Mouse (Mus musculus): Measurements from ENCODE around the gene Dis3. TPM values are rescaled to one million over a fixed set of nuclear protein-coding genes. Genes with fewer than 3 reads are reported as not detected.
A peak's percentile ranks its signal among the peaks of the same experiment; 100 is the strongest.

Dis3 gene
- polyA plus RNA-seq, 1 experiment from 2014 or later: 20.2 TPM

DNA sequence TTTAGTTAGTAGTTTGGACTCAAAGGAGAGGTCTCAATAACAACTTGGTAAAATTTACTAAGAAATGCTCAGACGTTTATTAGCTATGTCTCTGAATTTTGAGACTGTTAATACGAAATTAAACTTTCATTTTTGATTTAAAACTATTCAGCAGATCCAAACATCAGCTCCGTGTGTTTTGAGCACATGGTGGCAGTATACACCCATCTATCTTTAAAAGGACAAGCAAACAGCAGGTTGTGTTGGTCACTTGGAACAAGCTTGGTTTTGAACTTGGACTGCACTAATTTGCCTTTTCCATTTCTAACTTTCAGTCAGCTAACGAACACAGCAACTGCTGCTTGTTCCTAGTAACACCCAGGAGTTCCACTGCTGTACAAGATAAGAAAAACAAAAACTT, 18.0 kb upstream of the Dis3 start:
- H3K4me1 ChIP-seq (replicated peaks; ENCODE audit: insufficient read depth, low read length): no peaks in the 10 kb centered on the region
- H3K4me2 ChIP-seq (ENCODE audit: low read length): no peak overlapping the region
- TF ChIP-seq CTCF (IDR thresholded peaks at IDR 0.05; ENCODE audit: low read depth): peak; percentile 37; the same call in 1 of the 2 replicates
- H3K9me3 ChIP-seq (replicated peaks; ENCODE audit: low read length): no peaks in the 10 kb centered on the region
- ATAC-seq (replicated peaks; ENCODE audit: low FRiP score, low read depth): no peak
- H3K36me3 ChIP-seq (ENCODE audit: insufficient read depth, low read length): peaks cover 21% of the 10 kb centered on the region
- DNase-seq (ENCODE audit: low spot score): no peak
- WGBS: 80% methylated on average over 4 of the region's 4 CpGs
- no peak overlapping the region for H3K4me3 ChIP-seq (replicated peaks; ENCODE audit: low read depth, low read length)
- no peak overlapping the region for H3K27ac ChIP-seq
- H3K27me3 ChIP-seq (ENCODE audit: insufficient read depth, low read length): no peaks in the 10 kb centered on the region
- no peak overlapping the region for H3K9ac ChIP-seq (ENCODE audit: low read depth, low read length)

GRCm38 (mm10) chr14:99108762-99109161, 9.2 kb upstream of the Dis3 start:
- H3K27me3 ChIP-seq (ENCODE audit: insufficient read depth, low read length): no peaks in the 10 kb centered on the region
- peaks cover 29% of the 10 kb centered on the region for H3K36me3 ChIP-seq (ENCODE audit: insufficient read depth, low read length)
- DNase-seq (ENCODE audit: low spot score): no peak
- WGBS: 85% methylated on average over 6 of the region's 6 CpGs
- H3K9me3 ChIP-seq (replicated peaks; ENCODE audit: low read length): no peaks in the 10 kb centered on the region
- H3K4me1 ChIP-seq (replicated peaks; ENCODE audit: insufficient read depth, low read length): no peaks in the 10 kb centered on the region
- H3K27ac ChIP-seq: no peak overlapping the region
- no peak overlapping the region for H3K9ac ChIP-seq (ENCODE audit: low read depth, low read length)
- ATAC-seq (replicated peaks; ENCODE audit: low FRiP score, low read depth): no peak
- no peak overlapping the region for H3K4me3 ChIP-seq (replicated peaks; ENCODE audit: low read depth, low read length)
- no peak for TF ChIP-seq CTCF (IDR thresholded peaks at IDR 0.05; ENCODE audit: low read depth)
- H3K4me2 ChIP-seq (ENCODE audit: low read length): no peak overlapping the region

DNA sequence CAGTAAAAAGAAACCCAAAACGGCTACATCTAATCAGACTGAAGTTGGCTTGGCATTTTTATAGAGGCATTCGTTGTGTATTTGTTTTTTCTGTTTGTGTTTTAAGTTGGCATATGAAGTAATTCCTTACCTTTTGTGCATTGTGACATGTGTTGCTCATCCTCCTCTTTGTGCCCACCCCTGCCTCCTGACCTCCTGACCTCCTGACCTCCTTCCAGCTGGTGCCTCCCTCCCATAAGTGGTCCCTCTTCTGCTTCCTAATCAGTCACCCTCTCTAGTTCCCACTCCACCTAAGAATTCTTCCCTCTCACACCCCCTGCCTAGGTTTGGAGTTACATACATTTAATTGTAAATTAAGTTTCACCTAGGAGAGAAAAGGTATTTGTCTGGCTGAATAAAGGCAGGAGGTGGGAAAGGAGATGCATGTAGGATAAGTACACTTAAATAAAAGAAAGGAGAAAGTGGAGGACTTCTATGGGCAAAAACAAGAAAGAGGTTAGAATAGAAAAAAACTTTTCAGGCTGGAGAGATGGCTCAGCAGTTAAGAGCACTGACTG, 8.1 kb upstream of the Dis3 start:
- peaks cover 32% of the 10 kb centered on the region for H3K36me3 ChIP-seq (ENCODE audit: insufficient read depth, low read length)
- no peak overlapping the region for H3K27ac ChIP-seq
- WGBS: 66% methylated on average over 2 of the region's 2 CpGs
- no peak overlapping the region for H3K4me2 ChIP-seq (ENCODE audit: low read length)
- H3K9me3 ChIP-seq (replicated peaks; ENCODE audit: low read length): no peaks in the 10 kb centered on the region
- DNase-seq (ENCODE audit: low spot score) (no peak), ATAC-seq (replicated peaks; ENCODE audit: low FRiP score, low read depth) (no peak)
- no peak for TF ChIP-seq CTCF (IDR thresholded peaks at IDR 0.05; ENCODE audit: low read depth)
- H3K9ac ChIP-seq (ENCODE audit: low read depth, low read length): no peak overlapping the region
- H3K4me3 ChIP-seq (replicated peaks; ENCODE audit: low read depth, low read length): no peak overlapping the region
- H3K4me1 ChIP-seq (replicated peaks; ENCODE audit: insufficient read depth, low read length): no peaks in the 10 kb centered on the region
- H3K27me3 ChIP-seq (ENCODE audit: insufficient read depth, low read length): no peaks in the 10 kb centered on the region

- Histone ChIP-seq H3K27ac (no peak overlapping the region), H3K4me1 (replicated peaks; ENCODE audit: insufficient read depth, low read length) (no peaks in the 10 kb centered on the region), H3K27me3 (ENCODE audit: insufficient read depth, low read length) (no peaks in the 10 kb centered on the region), H3K36me3 (ENCODE audit: insufficient read depth, low read length) (peaks cover 36% of the 10 kb centered on the region), H3K4me3 (replicated peaks; ENCODE audit: low read depth, low read length) (no peak overlapping the region), H3K4me2 (ENCODE audit: low read length) (no peak overlapping the region), H3K9me3 (replicated peaks; ENCODE audit: low read length) (no peaks in the 10 kb centered on the region), H3K9ac (ENCODE audit: low read depth, low read length) (no peak overlapping the region)
- 88% methylated on average over 2 of the region's 2 CpGs for WGBS
- no peak for TF ChIP-seq CTCF (IDR thresholded peaks at IDR 0.05; ENCODE audit: low read depth)
- DNase-seq (ENCODE audit: low spot score): no peak
- ATAC-seq (replicated peaks; ENCODE audit: low FRiP score, low read depth): no peak
Measured at GRCm38 (mm10) chr14:99106671-99107070, 7.1 kb upstream of the Dis3 start.

DNA sequence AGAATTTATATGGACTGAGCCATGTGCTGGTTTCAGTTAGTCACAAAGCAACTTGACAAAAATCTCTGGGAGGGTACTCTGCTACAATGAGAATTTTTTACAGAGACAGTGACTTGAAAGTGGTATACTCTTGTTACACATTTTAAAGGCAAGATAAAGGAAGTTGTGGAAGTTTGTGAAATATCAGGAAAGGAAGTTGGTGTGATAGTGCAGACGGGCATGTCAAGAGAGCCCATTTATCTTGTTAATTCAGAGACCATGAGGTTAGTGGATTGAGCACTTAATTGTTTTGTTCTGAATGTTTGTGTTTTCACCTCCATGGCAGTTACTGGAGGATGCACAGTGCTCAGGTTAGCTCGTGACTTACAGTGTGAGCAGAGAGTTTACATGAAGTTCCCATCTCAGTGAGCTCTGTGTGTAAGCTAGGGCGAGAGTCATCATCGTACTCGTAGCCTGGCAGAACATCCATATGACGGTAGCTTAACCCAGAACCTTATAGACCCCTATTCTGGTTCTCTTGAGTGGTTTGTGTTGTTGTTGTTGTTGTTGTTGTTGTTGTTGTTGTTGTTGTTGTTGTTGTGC, 5.1 kb upstream of the Dis3 start:
- no peak overlapping the region for H3K27ac ChIP-seq
- DNase-seq (ENCODE audit: low spot score) (no peak), ATAC-seq (replicated peaks; ENCODE audit: low FRiP score, low read depth) (no peak)

GRCm38 (mm10) chr14:99103050-99103449, 3.5 kb upstream of the Dis3 start:
- no peaks in the 10 kb centered on the region for H3K27me3 ChIP-seq (ENCODE audit: insufficient read depth, low read length)
- TF ChIP-seq CTCF (IDR thresholded peaks at IDR 0.05; ENCODE audit: low read depth): no peak
- no peaks in the 10 kb centered on the region for H3K9me3 ChIP-seq (replicated peaks; ENCODE audit: low read length)
- no peak overlapping the region for H3K27ac ChIP-seq
- DNase-seq (ENCODE audit: low spot score): no peak
- 94% methylated on average over 4 of the region's 4 CpGs for WGBS
- no peaks in the 10 kb centered on the region for H3K4me1 ChIP-seq (replicated peaks; ENCODE audit: insufficient read depth, low read length)
- H3K4me2 ChIP-seq (ENCODE audit: low read length): no peak overlapping the region
- no peak overlapping the region for H3K4me3 ChIP-seq (replicated peaks; ENCODE audit: low read depth, low read length)
- H3K36me3 ChIP-seq (ENCODE audit: insufficient read depth, low read length): peaks cover 27% of the 10 kb centered on the region
- H3K9ac ChIP-seq (ENCODE audit: low read depth, low read length): no peak overlapping the region
- no peak for ATAC-seq (replicated peaks; ENCODE audit: low FRiP score, low read depth)

More for the DNA sequence above, 5.1 kb upstream of the Dis3 start:
- Histone ChIP-seq H3K4me3 (replicated peaks; ENCODE audit: low read depth, low read length) (no peak overlapping the region), H3K9me3 (replicated peaks; ENCODE audit: low read length) (no peaks in the 10 kb centered on the region), H3K9ac (ENCODE audit: low read depth, low read length) (no peak overlapping the region), H3K4me2 (ENCODE audit: low read length) (no peak overlapping the region), H3K4me1 (replicated peaks; ENCODE audit: insufficient read depth, low read length) (no peaks in the 10 kb centered on the region), H3K27me3 (ENCODE audit: insufficient read depth, low read length) (no peaks in the 10 kb centered on the region), H3K36me3 (ENCODE audit: insufficient read depth, low read length) (peaks cover 34% of the 10 kb centered on the region)
- no peak for TF ChIP-seq CTCF (IDR thresholded peaks at IDR 0.05; ENCODE audit: low read depth)
- WGBS: 87% methylated on average over 6 of the region's 6 CpGs
